Mouse (Mus musculus): ENCODE data around the gene Hnf1b.

GRCm38 (mm10) chr11:83893325-83893724 is 43.5 kb downstream of the Hnf1b start:
- no peak for TF ChIP-seq CTCF (IDR thresholded peaks at IDR 0.05; ENCODE audit: low read depth)
- TF ChIP-seq EP300 (optimal IDR thresholded peaks at IDR 0.05) = no peak

Measured in stomach, postnatal 0 days (tissue).